Mouse (Mus musculus) monocyte, adult 5-6 weeks (primary cell): ENCODE measurements at regions not wholly inside any gene's neighbourhood (a gene's known extent, or its start where the extent isn't known, plus 50 kb on each side); places are given as distances from the start of the nearest gene placed in this dataset.

Experiments
- ATAC-seq: fragments of 153-309, 156-312 bp; replicated peaks from 2 replicates; pipeline ENCODE4 v1.8.0; 2017; ENCODE audit warnings: mild to moderate bottlenecking; ENCODE audit not compliant: low TSS enrichment, insufficient number of reproducible peaks, severe bottlenecking, poor library complexity, low FRiP score

DNA sequence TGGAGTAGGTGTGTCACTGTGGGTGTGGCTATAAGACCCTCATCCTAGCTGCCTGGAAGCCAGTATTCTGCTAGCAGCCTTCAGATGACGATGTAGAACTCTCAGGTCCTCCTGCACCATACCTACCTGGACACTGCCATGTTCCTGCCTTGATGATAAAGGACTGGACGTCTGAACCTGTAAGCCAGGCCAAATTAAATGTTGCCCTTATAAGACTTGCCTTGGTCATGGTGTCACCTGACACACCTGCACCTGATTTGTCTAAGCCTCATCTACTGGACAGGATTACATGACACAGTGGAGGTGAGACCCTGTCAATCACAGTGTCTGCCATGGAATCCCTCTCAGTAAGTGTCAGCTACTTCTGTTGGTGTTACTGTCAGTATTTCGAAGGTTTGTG, 92.5 kb upstream of the Pgrmc2 start:
- no peak for ATAC-seq

DNA sequence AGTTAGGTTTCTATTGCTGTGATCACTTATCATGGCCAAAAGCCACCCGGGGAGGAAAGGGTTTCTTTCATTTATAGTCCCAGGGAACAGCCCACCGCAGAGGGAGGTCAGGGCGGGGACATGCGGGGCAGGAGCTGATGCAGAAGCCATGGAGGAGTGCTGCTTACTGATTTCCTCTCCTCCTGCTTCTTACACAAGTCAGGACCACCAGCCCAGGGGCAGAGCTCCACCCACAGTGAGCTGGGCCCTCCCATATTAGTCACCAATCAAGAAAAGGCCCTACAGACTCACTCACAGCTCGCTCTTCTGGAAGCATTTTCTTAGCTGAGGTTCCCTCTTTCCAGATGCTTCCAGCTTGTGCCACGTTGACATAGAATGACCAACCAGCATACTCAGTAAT, 90.7 kb upstream of the Pgrmc2 start:
- no peak for ATAC-seq

DNA sequence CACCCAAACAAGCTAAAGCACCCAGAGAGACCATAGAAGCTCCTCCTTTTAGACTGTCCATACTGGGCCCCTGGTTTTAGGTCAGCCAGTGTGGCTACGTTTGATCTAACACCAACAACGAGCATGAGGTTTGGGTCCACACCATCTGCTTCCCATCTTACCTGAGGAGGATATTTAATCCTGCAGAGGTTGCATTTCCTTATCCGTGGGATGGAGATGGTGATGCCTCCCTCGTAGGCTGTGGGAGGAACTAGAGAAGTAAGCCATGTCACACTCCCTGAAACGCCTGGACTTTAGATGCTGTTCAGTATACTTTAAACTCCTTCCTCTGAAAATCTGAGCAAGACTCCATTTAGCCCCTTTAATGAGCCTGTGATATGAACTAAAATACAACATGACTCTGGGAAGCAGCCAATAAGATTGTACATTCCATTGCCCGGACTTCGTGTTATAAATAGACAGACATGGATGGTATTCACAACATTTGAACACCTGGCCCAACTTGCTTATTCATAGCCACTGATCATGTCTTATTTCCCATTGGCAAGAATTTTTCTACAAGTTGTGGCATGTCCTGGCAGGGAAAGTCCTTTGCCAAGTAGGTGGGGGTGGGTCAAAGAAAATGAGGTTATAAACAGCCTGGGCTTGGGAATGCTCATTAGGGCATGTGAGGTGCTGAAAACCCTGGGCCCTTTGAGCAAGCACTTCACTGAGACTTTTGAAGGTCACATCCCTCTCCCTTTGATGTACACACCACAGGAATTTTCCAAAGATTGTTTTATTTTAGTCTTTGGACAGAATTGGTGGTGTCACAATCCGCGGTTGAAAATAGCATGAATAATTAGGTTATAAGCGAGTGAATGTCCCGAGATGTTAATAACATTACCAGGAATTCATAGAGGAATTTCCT, 89.7 kb upstream of the Pgrmc2 start:
- ATAC-seq, result no peak

DNA sequence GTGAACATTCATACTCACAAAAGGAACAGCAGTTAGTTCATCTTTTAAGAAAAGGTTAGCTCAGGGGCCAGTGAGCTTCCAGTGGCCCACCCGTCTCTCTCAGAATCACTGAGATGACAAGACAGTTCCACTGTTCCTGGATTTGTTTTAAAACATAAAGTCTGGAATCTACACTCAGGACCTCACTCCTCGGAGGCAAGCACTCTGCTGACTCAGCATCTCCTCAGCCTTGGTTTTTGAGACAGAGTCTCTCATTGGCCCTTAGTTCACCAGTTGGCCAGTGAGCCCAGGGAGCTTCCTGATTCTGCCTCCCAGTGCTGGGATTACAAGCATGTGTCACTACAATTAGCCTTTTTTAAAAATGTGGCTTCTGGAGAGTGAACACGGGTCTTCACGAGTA, 88.9 kb upstream of the Pgrmc2 start:
- ATAC-seq, result no peak

DNA sequence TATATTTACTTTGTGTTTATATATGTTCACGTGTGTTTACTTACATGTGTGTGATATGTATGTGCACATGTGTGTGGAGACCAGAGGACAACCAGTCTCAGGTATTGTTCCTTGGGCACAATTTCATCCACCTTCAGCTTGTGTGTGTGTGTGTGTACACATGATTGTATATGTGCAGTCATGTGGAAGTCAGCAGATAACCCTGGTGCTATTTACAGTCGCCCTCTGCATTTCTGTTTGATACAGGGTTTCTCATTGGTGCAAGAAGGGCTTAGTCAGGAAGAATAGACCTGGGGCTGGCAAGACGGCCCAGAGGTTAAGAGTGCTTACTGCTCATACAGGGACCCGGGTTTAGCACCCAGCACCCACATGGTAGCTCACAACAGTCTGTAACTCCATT, 88.5 kb upstream of the Pgrmc2 start:
- ATAC-seq, result no peak

DNA sequence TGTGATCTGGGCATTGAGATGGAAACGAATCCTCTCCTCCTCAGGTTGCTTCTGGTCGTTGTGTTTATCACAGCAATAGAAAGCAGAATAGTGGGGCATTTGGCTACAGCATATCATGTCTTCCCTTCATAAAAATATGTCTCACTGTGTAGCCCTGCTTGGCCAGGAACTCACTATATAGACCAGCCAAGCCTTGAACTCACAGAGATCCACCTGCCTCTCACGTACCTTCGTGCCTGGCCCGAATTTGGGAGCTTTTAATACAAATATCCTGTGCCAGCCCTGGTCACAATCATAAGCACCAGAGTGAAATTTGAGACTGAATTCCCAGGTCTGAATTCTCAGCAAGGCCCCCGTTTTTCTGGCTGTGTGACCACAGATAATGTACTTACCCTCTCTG, 87.7 kb upstream of the Pgrmc2 start:
- ATAC-seq, result no peak

DNA sequence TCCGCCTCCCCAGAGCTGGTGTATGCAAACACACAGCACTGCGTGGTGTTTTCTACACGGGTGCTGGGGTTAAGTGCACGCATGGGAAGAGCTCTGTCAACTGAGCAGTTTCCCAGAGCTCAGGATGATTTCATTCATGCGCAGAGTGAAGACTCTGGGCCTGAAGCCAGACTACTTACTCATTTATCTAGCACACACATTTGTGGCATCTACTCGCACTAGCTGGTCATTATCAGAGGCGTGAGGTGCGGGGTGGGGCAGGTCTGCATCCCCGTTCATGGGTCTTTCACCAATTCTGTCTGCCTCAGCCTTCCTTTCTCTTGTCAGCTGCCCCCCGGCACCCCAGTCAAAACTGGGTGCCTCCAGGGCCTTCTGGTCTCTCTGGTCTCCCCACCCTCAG, 86.6 kb upstream of the Pgrmc2 start:
- no peak for ATAC-seq

DNA sequence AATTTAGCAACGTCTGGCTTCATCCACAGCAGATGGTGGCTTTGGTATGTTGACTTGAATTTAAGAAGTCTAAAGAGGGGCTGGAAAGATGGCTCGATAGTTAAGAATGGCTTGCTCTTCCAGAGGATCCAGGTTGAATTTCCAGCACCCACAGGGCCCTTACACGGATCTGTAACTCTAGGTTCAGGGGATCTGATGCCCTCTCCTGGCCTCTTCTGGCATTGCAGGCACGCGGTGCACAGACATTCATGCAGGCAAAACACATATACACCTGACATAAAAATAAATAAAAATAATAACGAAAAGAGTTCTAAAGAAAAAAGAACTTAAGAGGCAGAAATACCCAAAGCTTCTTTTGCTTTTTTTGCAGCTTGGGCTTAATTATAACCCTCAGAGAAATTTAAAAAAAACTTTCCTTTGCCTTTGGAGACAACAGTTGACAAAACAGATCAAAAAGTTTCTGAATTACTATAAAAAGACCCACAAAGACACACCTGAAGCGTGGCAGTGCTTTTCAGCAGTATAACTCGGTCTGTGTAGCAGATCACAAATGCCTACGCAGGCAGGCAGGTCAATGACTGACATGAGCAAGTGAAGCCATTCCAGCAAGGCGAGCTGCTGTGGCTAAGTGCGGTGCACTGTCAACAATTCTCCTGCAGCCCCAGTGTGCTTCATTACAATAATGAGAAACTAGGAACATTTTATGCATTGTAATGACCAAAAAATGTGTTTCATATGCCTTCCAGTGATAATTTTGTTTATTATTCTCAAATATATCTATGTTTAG, 85.5 kb upstream of the Pgrmc2 start:
- no peak for ATAC-seq

DNA sequence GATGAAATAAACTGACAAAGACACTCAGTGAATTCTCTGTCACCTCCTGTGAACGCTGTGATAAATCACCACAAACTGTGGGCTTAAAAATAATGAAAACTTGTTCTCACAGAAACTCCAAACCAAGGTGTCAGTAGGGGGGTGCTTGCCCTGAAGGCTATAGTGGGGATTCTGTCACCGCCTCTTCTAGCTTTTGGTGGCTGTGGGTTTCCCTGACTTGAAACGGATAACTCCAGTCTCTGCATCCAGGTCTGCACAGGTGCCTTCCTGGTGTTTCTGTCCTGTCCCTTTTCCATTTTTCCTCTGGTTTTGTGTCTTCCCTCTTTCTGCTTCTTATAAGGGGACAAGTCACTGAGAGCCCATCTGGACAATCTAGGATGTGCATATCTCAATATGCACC, 84.6 kb upstream of the Pgrmc2 start:
- no peak for ATAC-seq

DNA sequence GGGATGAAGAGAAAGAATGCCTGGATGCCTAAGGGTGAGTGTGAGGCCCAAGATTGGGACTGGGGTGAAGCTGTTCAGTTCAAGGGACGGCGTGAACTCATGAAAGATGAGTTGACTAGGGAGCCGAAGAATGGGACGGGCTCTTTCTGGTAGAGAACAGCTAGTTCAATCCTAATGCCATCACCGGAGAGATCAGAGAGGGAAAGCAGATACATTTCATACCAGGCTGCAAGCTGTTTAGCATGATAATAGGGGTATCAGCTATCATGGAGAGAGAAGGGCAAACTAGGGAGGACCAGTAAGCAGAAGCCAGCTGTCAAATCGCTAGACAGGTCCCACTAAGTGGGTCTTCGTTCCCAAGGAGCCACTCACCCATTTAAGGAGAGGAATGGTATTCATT, 81.9 kb upstream of the Pgrmc2 start:
- no peak for ATAC-seq

DNA sequence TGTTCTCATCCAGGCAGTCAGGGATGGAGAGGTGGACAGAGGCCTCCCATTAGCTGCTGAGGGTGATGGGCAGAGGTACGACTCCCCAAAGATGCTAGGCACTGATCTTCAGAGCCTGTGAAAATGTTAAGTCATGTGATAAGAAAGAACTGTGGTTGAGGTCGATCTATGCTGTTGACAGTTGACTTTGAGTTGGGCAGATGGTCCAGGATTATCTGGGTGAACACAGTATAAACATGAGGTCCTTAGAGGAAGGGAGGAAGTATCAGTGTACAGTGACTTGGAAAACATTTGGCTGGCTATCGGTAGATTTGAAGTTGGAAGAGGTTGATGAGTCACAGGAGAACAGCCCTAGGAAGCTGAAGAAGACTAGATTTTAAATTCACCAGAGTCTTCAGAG, 80.9 kb upstream of the Pgrmc2 start:
- no peak for ATAC-seq

DNA sequence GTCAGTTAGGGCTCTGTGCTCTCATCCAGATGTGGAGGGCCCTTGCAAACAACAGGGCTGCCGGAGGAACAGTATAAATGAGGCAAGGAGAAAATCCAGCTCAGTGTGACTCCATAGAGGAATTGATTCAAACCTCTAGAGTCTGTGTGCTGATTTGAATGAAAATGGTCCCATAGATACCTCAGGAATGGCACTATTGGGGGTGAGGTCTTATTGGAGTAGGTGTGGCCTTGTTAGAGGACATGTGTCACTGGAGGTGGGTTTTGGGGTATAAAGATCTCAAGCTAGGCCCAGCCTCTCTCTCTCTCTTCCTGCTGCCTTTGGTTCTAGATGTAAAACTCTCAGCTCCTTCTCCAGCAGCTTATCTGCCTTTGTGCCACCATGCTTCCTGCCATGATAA, 79.7 kb upstream of the Pgrmc2 start:
- no peak for ATAC-seq

DNA sequence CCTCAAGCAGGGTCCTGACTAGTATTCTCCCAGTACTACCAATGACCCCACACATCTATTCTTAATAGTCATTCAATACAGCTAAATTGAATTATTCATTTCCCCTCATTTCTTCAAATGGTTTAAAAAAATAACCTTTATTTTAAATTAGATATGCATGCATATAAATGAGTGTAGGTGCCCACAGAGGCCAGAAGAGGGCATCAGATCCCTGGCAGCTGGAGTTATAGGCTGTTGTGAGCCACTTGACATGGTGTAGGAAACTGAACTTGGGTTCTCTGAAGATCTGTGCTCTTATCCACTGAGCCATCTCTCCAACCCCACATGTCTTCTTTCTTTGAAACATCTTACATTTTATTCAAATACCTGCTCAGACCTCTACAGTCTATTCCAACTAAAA, 77.8 kb upstream of the Pgrmc2 start:
- no peak for ATAC-seq

DNA sequence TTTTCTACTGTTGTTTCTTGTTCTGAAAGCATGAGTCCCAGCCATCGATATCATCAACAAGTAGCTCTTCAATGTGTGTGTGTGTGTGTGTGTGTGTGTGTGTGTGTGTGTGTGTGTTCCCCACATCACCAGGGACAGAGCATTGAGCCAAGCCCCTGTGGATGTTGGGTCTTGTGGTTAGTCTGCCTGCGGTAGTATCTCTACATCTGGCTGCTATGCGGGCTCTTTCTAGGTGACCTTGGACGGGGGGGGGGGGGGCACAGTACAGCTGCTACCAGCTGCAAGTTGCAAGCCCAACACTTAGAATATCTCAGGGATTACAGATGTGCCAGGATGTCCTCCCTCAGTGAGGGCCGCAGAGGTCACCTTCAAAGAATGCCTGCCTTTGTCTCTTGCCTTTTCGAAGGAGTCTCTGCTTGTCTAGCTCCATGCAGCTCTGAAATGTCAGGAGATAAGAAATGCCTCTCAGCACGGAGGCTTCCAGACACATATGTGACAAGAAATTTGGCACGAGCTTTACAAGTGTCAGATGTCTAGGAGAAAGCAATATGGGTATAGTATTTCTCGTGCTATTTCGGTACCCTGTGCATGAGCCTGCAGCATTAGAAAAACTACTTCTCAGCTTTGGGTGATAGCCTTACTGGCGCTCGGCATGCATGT, 75.6 kb upstream of the Pgrmc2 start:
- ATAC-seq, result no peak

DNA sequence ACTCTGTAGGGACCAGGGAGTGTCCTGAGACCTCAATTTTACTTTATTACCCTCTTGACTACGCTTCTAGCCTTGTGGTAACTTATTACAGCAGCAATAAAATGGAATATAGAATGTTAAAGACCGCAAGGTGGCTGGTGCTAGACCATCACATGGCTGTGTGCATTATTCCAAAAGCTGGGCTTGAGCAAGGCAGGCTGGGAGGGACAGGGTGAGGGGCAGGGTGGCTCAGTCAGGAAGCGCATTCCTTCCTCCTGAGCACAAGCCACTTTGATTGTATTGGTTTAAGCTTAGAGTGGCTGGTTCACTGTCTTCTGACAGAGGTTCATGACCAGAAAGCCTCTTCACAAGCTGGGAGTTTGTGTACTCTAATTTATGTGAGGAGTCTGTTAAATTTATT, 74.6 kb upstream of the Pgrmc2 start:
- ATAC-seq, result no peak

DNA sequence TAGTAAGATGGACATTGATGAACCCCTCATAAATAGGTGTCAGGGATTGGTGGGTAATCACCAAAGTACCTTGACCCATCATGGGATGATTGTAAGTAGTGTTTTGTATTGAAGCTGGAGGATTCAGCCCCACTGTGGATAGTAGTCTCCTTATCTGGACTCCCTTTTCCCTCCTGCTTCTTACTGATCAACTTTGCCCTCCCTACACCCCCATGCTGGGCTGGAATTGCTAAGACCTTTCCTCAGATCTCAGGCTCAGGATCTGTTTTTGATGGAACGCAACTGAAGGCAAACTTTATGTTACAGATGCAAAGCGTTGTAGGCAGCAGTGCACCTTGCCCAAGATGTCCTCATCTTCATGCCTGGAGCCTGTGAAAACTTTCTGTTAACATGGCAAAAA, 73.7 kb upstream of the Pgrmc2 start:
- no peak for ATAC-seq

DNA sequence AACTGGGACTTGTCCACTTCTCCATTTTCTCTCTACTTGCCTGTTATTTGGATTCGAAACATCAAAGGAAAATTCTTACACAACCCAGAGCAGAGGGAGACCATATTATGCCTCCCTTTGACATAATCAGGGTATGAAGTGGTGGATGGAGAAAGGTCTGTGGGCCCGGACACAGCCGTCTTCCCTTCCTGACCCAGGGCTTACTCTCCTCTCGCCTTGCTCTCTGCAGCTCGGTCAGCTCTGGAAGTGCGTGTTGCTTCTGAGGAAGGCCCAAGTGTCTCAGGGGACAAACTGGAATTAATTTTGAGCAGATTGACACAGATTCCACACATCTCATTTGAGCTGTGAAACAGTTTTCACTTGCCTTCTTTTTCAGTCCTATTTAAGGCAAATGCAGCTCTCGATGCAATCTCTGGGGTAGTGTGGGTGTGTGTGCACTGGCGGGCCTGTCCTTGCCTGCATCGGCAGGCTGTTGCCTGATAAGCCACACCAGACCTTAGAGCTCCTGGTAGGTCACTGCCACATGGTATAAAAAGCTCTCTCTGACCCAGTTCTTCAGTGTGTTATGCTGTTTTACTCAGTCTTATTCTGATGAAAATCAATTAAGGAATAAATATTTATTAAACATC, 72.4 kb upstream of the Pgrmc2 start:
- ATAC-seq, result no peak

DNA sequence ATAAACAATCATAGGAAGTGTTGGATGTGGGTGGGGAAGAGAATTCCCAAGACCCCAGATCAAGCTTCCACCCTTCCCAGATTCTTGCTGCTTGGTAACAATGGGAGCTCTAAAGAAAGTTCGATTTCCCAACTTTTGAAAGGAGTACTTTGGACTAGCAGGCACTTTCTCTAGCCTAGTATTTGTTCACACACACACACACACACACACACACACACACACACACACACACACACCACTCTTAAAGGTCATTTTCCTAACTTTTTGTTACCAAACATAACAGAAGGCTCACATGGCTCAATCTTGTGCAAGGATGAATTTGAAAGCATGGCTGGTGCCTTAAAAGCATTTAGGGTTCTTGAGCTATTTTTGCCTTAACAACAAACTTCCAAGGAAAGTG, 71.6 kb upstream of the Pgrmc2 start:
- ATAC-seq, result no peak

DNA sequence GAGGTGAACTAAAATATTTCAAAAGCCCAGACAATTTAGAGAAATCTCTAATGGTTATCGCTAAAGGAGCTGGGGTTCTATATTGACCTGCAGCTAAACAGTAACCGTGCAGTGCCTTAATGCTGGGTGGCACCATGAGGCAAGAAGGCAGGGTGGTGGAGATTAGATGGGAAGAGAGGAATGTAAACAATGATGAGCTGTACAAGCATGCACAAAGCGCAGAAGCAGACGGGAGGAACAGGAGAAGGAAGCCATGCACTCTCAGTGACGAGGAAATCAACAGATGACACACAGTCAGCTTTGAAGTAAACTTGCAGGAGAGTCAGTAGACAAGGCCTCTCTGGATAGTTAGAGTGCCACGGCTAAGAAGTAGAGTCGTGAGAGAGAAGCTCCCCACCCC, 69.1 kb upstream of the Pgrmc2 start:
- no peak for ATAC-seq
